Mouse (Mus musculus) C2C12 (cell line): ENCODE data around the gene Foxo1. TPM values are rescaled to one million over a fixed set of nuclear protein-coding genes. Genes with fewer than 3 reads are reported as not detected.
A peak's percentile ranks its signal among the peaks of the same experiment; 100 is the strongest.

Source experiments
- H3K27me3 ChIP-seq: one replicate; pipeline ENCODE4 v1.6.1; 2011; ENCODE audit not compliant: control insufficient read depth, insufficient read depth, insufficient read length
- H3K36me3 ChIP-seq: one replicate; pipeline ENCODE4 v1.6.1; 2011; ENCODE audit not compliant: control insufficient read depth, insufficient read depth
- H3K4me3 ChIP-seq: one replicate; pipeline ENCODE4 v1.5.1; 2011; ENCODE audit warnings: mild to moderate bottlenecking, control low read depth; ENCODE audit not compliant: poor library complexity, insufficient read depth, severe bottlenecking
- H3K79me2 ChIP-seq: one replicate; pipeline ENCODE4 v1.6.1; 2011; ENCODE audit not compliant: control insufficient read depth, insufficient read depth
- H3K79me3 ChIP-seq: one replicate; pipeline ENCODE4 v1.6.1; 2011; ENCODE audit warnings: low read depth, control low read depth
- H3ac ChIP-seq: one replicate; pipeline ENCODE3; 2011; ENCODE audit warnings: low read depth; ENCODE audit not compliant: control insufficient read depth, insufficient read length
- CEBPB ChIP-seq: IDR thresholded peaks from one replicate; pipeline ENCODE4 v1.6.1; 2011; ENCODE audit warnings: low read depth, mild to moderate bottlenecking, control low read depth, moderate library complexity
- CTCF ChIP-seq: IDR thresholded peaks from one replicate; pipeline ENCODE4 v1.5.1; 2011; ENCODE audit not compliant: control insufficient read depth, insufficient read depth, insufficient read length
- FOSL1 ChIP-seq: IDR thresholded peaks from one replicate; pipeline ENCODE4 v1.8.0; 2011; ENCODE audit warnings: mild to moderate bottlenecking, low read length; ENCODE audit not compliant: poor library complexity, insufficient read depth, severe bottlenecking
- MAX ChIP-seq: IDR thresholded peaks from one replicate; pipeline ENCODE4 v1.6.1; 2011; ENCODE audit warnings: mild to moderate bottlenecking, control low read depth
- MYOD1 ChIP-seq: IDR thresholded peaks from one replicate; pipeline ENCODE4 v1.6.1; 2011; ENCODE audit warnings: low read depth; ENCODE audit not compliant: control insufficient read depth, insufficient read length
- MYOG ChIP-seq: IDR thresholded peaks from one replicate; pipeline ENCODE4 v1.6.1; 2011; ENCODE audit not compliant: control insufficient read depth, insufficient read length; ENCODE audit errors: extremely low read depth
- USF1 ChIP-seq: IDR thresholded peaks from one replicate; pipeline ENCODE4 v1.6.1; 2011; ENCODE audit warnings: low read depth, mild to moderate bottlenecking, control low read depth, moderate library complexity
- polyA plus RNA-seq: library from polyadenylated mRNA; unstranded; fragments of >200 nt; fragmentation: generic; extraction: Trizol; gene quantifications from one replicate; pipeline ENCODE4 v1.2.1, GENCODE M21; 2012; ENCODE audit warnings: missing spikeins

The Foxo1 gene
- polyA plus RNA-seq, 1 experiment: 5.9 TPM

DNA sequence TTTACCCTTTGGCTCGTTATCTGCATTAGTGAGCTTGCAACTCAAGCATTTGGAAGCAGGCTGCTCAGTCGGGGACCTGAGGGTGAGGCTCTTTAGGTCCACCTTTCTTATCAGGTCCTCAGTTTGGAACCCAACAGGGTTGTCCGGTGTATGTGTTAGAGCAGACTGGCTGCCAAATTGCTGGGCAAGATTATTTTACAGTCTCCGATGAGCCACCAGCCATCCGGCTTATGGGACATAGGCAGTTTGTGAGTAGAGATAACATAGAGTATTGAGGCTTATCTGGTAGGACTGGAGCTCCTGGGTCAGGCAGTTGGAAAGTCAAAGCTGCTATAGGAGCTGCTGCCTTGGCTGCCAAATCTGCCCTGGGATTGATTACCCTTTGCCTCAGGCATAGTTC lies 27.1 kb upstream of the Foxo1 start:
- H3ac ChIP-seq: no peak overlapping the region
- no peaks in the 10 kb centered on the region for H3K36me3 ChIP-seq
- H3K27me3 ChIP-seq: no peaks in the 10 kb centered on the region
- no peak overlapping the region for H3K4me3 ChIP-seq
- TF ChIP-seq CTCF: no peak
- H3K79me3 ChIP-seq: no peaks in the 10 kb centered on the region
- no peaks in the 10 kb centered on the region for H3K79me2 ChIP-seq

GRCm38 (mm10) chr3:52242457-52243105 lies 25.6 kb upstream of the Foxo1 start:
- Histone ChIP-seq H3K4me3 (no peak overlapping the region), H3K36me3 (no peaks in the 10 kb centered on the region), H3K79me2 (no peaks in the 10 kb centered on the region), H3K27me3 (no peaks in the 10 kb centered on the region), H3ac (no peak overlapping the region), H3K79me3 (no peaks in the 10 kb centered on the region)
- TF ChIP-seq CTCF: peak; percentile 42
- TF ChIP-seq CEBPB: no peak

DNA sequence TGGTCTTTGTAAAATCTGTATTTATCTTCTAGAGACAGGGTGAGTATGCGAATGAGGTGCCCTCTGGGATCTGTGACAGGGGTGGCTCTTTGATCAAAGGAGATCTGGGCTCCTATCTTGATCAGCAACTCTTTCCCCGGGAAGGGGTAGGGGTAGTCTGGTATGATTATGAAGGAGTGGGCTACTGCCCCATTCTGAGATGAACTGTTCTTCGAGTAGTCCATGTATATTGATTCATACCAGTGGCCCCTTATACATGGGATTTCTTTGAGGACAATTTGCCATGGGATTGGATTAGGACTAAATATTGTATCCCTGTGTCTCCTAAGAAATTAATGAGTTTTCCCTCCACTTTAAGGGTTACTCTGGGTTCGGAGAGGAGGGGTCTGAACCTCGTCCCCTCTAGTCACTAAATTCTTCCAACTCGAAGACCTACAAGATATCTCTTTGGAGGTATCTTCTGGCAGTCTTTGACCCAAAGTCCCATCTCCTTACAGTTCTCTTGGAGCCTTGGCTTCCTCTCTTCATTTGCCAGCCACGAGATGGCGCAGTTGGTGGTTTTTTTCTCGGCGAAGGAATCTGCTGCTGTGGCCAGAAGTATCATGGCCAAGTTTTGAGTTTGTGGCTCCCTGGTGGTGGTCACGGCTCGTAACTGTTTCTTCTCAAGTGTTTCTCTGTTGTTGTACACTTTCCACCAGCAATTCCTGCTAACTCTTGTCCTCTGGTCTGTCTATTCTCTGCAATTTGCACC lies 24.7 kb upstream of the Foxo1 start:
- Histone ChIP-seq H3K36me3 (no peaks in the 10 kb centered on the region), H3K79me3 (no peaks in the 10 kb centered on the region), H3ac (no peak overlapping the region), H3K79me2 (no peaks in the 10 kb centered on the region), H3K27me3 (no peaks in the 10 kb centered on the region), H3K4me3 (no peak overlapping the region)
- TF ChIP-seq USF1: no peak
- TF ChIP-seq CTCF: peak; percentile 16
- TF ChIP-seq MAX: no peak
- TF ChIP-seq MYOG: no peak

DNA sequence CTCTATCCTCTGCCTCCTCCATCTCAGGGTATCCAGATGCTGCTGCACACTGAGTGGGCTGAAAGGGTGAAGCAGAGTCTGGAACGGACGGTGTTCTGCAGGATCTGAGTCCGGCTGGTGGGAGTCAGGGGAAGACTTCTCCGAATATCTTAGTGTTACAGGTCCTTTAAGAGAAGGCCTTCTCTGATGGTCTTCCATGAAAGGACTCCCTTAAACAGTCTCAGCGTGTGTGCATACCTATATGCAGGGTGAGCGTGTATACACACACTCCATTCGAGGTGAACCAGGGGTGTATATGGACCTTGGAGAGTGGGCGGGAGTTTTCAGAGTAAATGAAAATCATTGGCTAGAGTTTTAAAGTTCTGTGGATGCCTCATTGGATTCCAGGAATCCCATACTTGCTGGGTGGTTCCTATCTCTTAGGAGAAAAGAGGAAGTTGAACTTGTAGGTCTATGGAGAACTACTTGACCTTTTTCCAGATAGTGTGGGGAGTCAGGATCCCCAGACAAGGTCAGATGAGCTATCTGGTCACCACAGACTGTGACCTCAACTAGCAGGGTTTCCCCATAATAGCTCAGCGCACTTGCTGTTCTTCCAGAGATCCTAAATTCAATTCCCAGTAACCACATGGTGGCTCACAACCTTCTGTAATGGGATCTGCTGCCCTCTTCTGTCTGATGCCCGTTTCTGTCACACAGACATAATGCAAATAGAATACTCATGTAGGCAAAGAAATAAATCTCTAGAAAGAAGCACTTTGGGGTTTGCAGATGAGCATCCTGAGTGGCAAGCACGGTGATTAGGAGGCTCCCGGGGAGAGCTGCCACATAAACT lies 21.9 kb upstream of the Foxo1 start:
- TF ChIP-seq MYOG: no peak
- TF ChIP-seq CTCF: no peak
- TF ChIP-seq MAX: no peak
- TF ChIP-seq USF1: no peak
- no peak for TF ChIP-seq FOSL1
- TF ChIP-seq CEBPB: no peak
- no peak for TF ChIP-seq MYOD1
- Histone ChIP-seq H3K36me3 (no peaks in the 10 kb centered on the region), H3K79me2 (no peaks in the 10 kb centered on the region), H3K79me3 (no peaks in the 10 kb centered on the region), H3K27me3 (no peaks in the 10 kb centered on the region), H3ac (no peak overlapping the region), H3K4me3 (no peak overlapping the region)

DNA sequence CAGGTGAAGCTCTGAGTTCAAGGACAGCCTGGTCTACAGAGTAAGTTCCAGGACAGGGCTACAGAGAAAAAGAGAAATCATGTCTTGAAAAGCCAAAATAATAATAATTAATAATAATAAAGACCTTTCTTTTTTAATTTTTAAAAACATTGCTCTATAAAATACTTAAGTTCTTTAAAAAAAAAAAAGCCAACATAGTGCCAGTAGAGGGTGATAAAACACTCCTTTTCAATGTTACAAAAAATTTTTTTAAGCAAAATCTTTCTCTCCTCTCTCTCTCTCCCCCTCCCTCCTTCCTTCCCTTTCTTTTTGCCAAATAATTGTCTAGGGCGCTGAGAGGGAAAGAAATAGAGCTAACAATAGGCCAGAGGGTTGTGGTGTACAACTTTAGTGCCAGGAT lies 17.0 kb upstream of the Foxo1 start:
- Histone ChIP-seq H3K4me3 (no peak overlapping the region), H3K27me3 (no peaks in the 10 kb centered on the region), H3K36me3 (no peaks in the 10 kb centered on the region), H3K79me2 (no peaks in the 10 kb centered on the region), H3ac (no peak overlapping the region), H3K79me3 (no peaks in the 10 kb centered on the region)
- TF ChIP-seq MYOD1 (no peak), CEBPB (no peak), CTCF (no peak), MAX (no peak), USF1 (no peak), MYOG (no peak), FOSL1 (no peak)
